Mouse (Mus musculus) ES-E14 (cell line): ENCODE data around the gene Mrps12. TPM values are rescaled to one million over a fixed set of nuclear protein-coding genes. Genes with fewer than 3 reads are reported as not detected.

ENCODE experiments used
- DNase-seq: peaks from one replicate; pipeline ENCODE4 v3.0.0-alpha.2; 2013; ENCODE audit warnings: low read depth, low spot score
- H3K27ac ChIP-seq: 2 replicates; pipeline ENCODE4 v1.5.1; 2012; ENCODE audit warnings: low read depth, mild to moderate bottlenecking, low read length, moderate library complexity, mixed read lengths; ENCODE audit not compliant: poor library complexity, insufficient read depth, severe bottlenecking
- H3K36me3 ChIP-seq: 2 replicates; pipeline ENCODE4 v1.6.1; 2012; ENCODE audit warnings: mild to moderate bottlenecking, low read length, moderate library complexity, mixed read lengths; ENCODE audit not compliant: control insufficient read depth, poor library complexity, insufficient read depth, severe bottlenecking
- H3K4me1 ChIP-seq, 2 experiments: fragments of 150-350 bp in 1 of 2; sonication (generic) in 1 of 2; 2 replicates each; pipeline ENCODE4 v1.6.1; 2012; ENCODE audit warnings: low read length in 2 of 2, mild to moderate bottlenecking in 1 of 2, mixed read lengths in 1 of 2; ENCODE audit not compliant: control insufficient read depth in 2 of 2, insufficient read depth in 2 of 2, poor library complexity in 1 of 2
- H3K4me3 ChIP-seq, 2 experiments: fragments of 150-350 bp in 1 of 2; sonication (generic) in 1 of 2; 2 replicates each; pipeline ENCODE4 v1.5.1; 2012; ENCODE audit warnings: low read length in 2 of 2, low read depth in 1 of 2, mild to moderate bottlenecking in 1 of 2, mixed read lengths in 1 of 2; ENCODE audit not compliant: insufficient read depth in 1 of 2, poor library complexity in 1 of 2, severe bottlenecking in 1 of 2
- H3K9ac ChIP-seq: 2 replicates; pipeline ENCODE4 v1.6.1; 2012; ENCODE audit warnings: low read depth, mild to moderate bottlenecking, low read length, mixed read lengths; ENCODE audit not compliant: poor library complexity, insufficient read depth, severe bottlenecking
- H3K9me3 ChIP-seq: fragments of 150-350 bp; sonication (generic); 2 replicates; pipeline ENCODE4 v1.6.1; 2012; ENCODE audit warnings: low read depth, mild to moderate bottlenecking, low read length; ENCODE audit not compliant: control insufficient read depth, insufficient read depth
- CHD2 ChIP-seq: IDR thresholded peaks from 2 replicates; pipeline ENCODE4 v1.6.1; 2014; ENCODE audit warnings: mild to moderate bottlenecking, low read depth, low read length, inconsistent platforms
- HCFC1 ChIP-seq: IDR thresholded peaks from 2 replicates; pipeline ENCODE4 v1.6.1; 2012; ENCODE audit warnings: low read length, inconsistent platforms, borderline replicate concordance; ENCODE audit not compliant: insufficient read depth
- MAFK ChIP-seq: IDR thresholded peaks from 2 replicates; pipeline ENCODE4 v1.6.1; 2014; ENCODE audit warnings: mild to moderate bottlenecking, low read depth, low read length, inconsistent platforms; ENCODE audit not compliant: insufficient read depth
- ZC3H11A ChIP-seq: IDR thresholded peaks from 2 replicates; pipeline ENCODE4 v1.6.1; 2012; ENCODE audit warnings: low read depth, mild to moderate bottlenecking, inconsistent platforms, low read length, borderline replicate concordance
- ZNF384 ChIP-seq: IDR thresholded peaks from 2 replicates; pipeline ENCODE4 v1.6.1; 2012; ENCODE audit warnings: low read depth, low read length, inconsistent platforms
- in situ Hi-C, 2 experiments: fragments of 600-800 bp; cut with MboI; formaldehyde crosslinking; loops; one replicate each; pipeline ENCODE4 v1.15.1; 2025; ENCODE audit warnings: low sequenced_read_pairs in 2 of 2, inconsistent platforms in 1 of 2; ENCODE audit not compliant: unreplicated experiment in 2 of 2
- total RNA-seq: library from RNA; depleted of rRNA; stranded (reverse); fragments of 300-350 nt; gene quantifications from 2 replicates; pipeline ENCODE4 v1.2.3, GENCODE M21; 2012; rRNA removed

Gene Mrps12
- total RNA-seq, 1 experiment = 102 TPM

DNA sequence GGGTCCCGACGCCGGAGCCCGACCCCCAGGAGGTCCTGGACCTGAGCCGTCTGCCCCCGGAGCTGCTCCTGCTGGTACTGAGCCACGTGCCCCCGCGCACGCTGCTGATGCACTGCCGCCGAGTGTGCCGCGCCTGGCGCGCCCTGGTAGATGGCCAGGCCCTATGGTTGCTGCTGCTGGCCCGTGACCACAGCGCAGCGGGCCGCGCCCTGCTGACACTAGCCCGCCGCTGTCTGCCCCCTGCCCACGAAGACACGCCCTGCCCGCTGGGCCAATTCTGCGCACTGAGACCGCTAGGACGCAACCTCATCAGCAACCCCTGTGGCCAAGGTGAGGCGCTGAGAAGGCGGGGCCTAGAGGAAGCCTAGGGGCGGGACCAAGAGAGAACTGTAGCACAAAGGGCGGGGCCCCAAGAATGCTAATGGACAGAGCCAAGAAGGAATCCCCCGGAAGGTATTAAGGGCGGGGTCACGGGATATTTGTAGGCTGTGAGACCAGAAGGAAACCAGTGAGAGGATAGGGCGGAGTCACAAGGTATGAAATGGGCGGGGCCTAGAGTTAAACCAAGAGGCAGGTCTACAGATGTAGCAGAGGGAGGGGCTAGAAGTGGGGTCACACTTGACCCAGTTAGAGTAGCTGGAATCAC is 48.2 kb downstream of the Mrps12 start:
- DNase-seq = peak; percentile 100
- Histone ChIP-seq H3K36me3 (no peaks in the 10 kb centered on the region; the same call in 1 of the 2 replicates), H3K4me3 (peak overlapping the region; percentile 69 to 75), H3K4me1 (peaks cover 2 to 8% of the 10 kb centered on the region in 2 experiments; a peak in 3 of 4 replicates), H3K9ac (peak overlapping the region; percentile 81), H3K9me3 (no peaks in the 10 kb centered on the region), H3K27ac (peak overlapping the region; percentile 16)
- in situ Hi-C loops = no loop called here
- TF ChIP-seq ZNF384 = no peak
- TF ChIP-seq MAFK = no peak
- no peak for TF ChIP-seq HCFC1
- no peak for TF ChIP-seq ZC3H11A
- no peak for TF ChIP-seq CHD2

GRCm38 (mm10) chr7:28692545-28693320 is 48.9 kb downstream of the Mrps12 start, which contains the start of gene Fbxo27:
Gene Fbxo27 (plus strand): TSS chr7:28692849.
- Histone ChIP-seq H3K4me3 (peak within 1 kb of the TSS; percentile 69 to 75), H3K4me1 (peaks cover 2 to 8% of the 10 kb centered on the region in 2 experiments; a peak in 3 of 4 replicates), H3K9me3 (no peaks in the 10 kb centered on the region), H3K9ac (peak within 1 kb of the TSS; percentile 81), H3K27ac (peak within 1 kb of the TSS; percentile 16), H3K36me3 (no peaks in the 10 kb centered on the region)
- TF ChIP-seq ZC3H11A (no peak), ZNF384 (no peak), HCFC1 (0 out of 2 replicates have a peak, but pooled peaks have one; percentile 27)
- DNase-seq = no peak
- in situ Hi-C loops = no loop called here

DNA sequence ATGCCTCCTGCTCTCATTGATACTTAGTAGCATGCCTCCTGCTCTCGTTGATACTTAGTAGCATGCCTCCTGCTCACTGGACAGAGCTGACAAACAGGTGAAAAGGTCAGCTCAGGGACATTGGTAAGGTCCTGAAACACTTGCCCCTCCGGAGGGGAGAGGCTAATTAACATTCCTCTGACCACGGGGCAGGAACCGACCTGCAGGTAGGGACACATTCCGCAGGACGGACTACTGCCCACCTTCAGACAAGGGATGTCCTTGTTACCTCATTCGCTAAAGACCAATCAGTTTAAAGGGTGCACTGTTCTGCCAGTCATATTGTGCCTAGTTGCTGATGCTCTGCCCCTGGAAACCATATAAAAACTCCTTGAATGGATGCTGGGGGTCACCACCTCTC is 50.5 kb downstream of the Mrps12 start:
- Histone ChIP-seq H3K36me3 (no peaks in the 10 kb centered on the region), H3K4me1 (peaks cover 2 to 8% of the 10 kb centered on the region in 2 experiments; a peak in 3 of 4 replicates), H3K9ac (no peak overlapping the region), H3K4me3 (no peak overlapping the region), H3K27ac (no peak overlapping the region), H3K9me3 (no peaks in the 10 kb centered on the region)
- no peak for DNase-seq
- TF ChIP-seq HCFC1 (no peak), MAFK (no peak), CHD2 (no peak), ZC3H11A (no peak), ZNF384 (no peak)
- in situ Hi-C loops = no loop called here

Other genes starting within 250 kb of the Mrps12 start
- gene Ifnl2, start 231.4 kb downstream of the Mrps12 start, total RNA-seq = not detected in 2 replicates
- gene Ifnl3, start 219.0 kb downstream of the Mrps12 start, total RNA-seq = not detected in 2 replicates
- gene Sycn, start 200.9 kb downstream of the Mrps12 start, total RNA-seq = not detected in 2 replicates
- 0.18 and 0.32 TPM in 2 replicates for gene Nccrp1, start 194.6 kb downstream of the Mrps12 start, total RNA-seq
- gene Samd4b, start 143.7 kb downstream of the Mrps12 start, total RNA-seq = 26.9 and 30.3 TPM in 2 replicates
- 31.9 and 32.2 TPM in 2 replicates for gene Pak4, start 143.6 kb downstream of the Mrps12 start, total RNA-seq
- gene Acp7, start 110.5 kb downstream of the Mrps12 start, total RNA-seq = 1.6 and 2.5 TPM in 2 replicates
- gene Fbxo27, start 49.0 kb downstream of the Mrps12 start, total RNA-seq = 5.8 and 5.9 TPM in 2 replicates
- gene Fbxo17, start 25.0 kb downstream of the Mrps12 start, total RNA-seq = 5.9 and 6.6 TPM in 2 replicates
- gene Sars2, start 172 bp upstream of the Mrps12 start, total RNA-seq = 25.2 and 27.9 TPM in 2 replicates
- gene Ccer2, start 14.4 kb upstream of the Mrps12 start, total RNA-seq = not detected in 2 replicates
- gene Sirt2, start 24.9 kb upstream of the Mrps12 start, total RNA-seq = 11.7 and 14.8 TPM in 2 replicates
- 17.7 and 20.1 TPM in 2 replicates for gene Nfkbib, start 25.7 kb upstream of the Mrps12 start, total RNA-seq
- gene Rinl, start 47.1 kb upstream of the Mrps12 start, total RNA-seq = 17.2 and 18.9 TPM in 2 replicates
- gene Hnrnpl, start 66.7 kb upstream of the Mrps12 start, total RNA-seq = 464 and 530 TPM in 2 replicates
- gene Ech1, start 83.4 kb upstream of the Mrps12 start, total RNA-seq = 64.1 and 75.6 TPM in 2 replicates
- 5.5 and 9.6 TPM in 2 replicates for gene Lgals4, start 92.0 kb upstream of the Mrps12 start, total RNA-seq
- gene Lgals7, start 122.0 kb upstream of the Mrps12 start, total RNA-seq = 0.42 and 0.89 TPM in 2 replicates
- gene Capn12, start 139.6 kb upstream of the Mrps12 start, total RNA-seq = 2.0 and 2.1 TPM in 2 replicates
- gene Actn4, start 220.5 kb upstream of the Mrps12 start, total RNA-seq = 566 and 627 TPM in 2 replicates
- gene Eif3k, start 240.0 kb upstream of the Mrps12 start, total RNA-seq = 474 and 500 TPM in 2 replicates
- gene Map4k1, start 240.2 kb upstream of the Mrps12 start, total RNA-seq = 14.8 and 15.6 TPM in 2 replicates